Mouse (Mus musculus): ENCODE measurements around the gene Ddx42. TPM values are rescaled to one million over a fixed set of nuclear protein-coding genes. Genes with fewer than 3 reads are reported as not detected.
"Not testable (repeated sequence)": the region's sequence is repeated elsewhere in the genome, so short reads cannot be mapped to it uniquely, and the experiment has no call there.

The Ddx42 gene
- total and polyA plus RNA-seq, 2 experiments from 2014 or later, result 39.7 to 64.8 TPM

DNA sequence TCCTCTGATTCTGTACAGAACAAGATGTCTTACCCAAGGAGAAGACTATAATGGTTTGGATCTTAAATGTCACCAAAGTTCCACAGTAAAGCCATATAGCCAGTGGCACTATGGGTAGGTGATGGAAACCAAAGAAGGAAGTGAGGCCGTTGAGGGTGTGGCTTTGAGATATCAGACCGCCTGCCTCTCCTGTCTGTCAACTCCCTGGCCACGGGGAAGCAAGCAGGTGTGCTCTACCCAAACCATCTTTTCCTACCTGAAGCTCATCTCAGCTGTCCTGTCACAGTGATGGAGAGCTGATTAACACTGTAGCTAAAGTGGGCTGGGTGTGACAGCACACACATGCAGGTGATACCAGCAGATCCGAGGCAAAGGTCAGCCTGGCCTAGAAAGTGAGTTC lies 18.4 kb upstream of the Ddx42 start:
- no peak overlapping the region for H3K4me2 ChIP-seq (ENCODE audit: low read depth, low read length, poor library complexity, severe bottlenecking)
- no peak overlapping the region for H3K27ac ChIP-seq (ENCODE audit: low read depth, low read length)
- H3K9ac ChIP-seq (replicated peaks; ENCODE audit: low read length, poor library complexity, severe bottlenecking), result no peak overlapping the region
- H3K27me3 ChIP-seq (ENCODE audit: insufficient read depth, low read length), result no peaks in the 10 kb centered on the region
- H3K36me3 ChIP-seq (ENCODE audit: insufficient read depth, low read length), result peaks cover 31% of the 10 kb centered on the region
- no peaks in the 10 kb centered on the region for H3K4me1 ChIP-seq (ENCODE audit: insufficient read depth, low read length)
- no peak for ATAC-seq (ENCODE audit: low FRiP score)
- no peak overlapping the region for H3K4me3 ChIP-seq (ENCODE audit: low read depth, low read length)
- no peak for TF ChIP-seq CTCF (IDR thresholded peaks at IDR 0.05)
- DNase-seq (ENCODE audit: low spot score), result no peak
- no peaks in the 10 kb centered on the region for H3K9me3 ChIP-seq (ENCODE audit: low read length)
- WGBS, result 91% methylated on average over 4 of the region's 4 CpGs

DNA sequence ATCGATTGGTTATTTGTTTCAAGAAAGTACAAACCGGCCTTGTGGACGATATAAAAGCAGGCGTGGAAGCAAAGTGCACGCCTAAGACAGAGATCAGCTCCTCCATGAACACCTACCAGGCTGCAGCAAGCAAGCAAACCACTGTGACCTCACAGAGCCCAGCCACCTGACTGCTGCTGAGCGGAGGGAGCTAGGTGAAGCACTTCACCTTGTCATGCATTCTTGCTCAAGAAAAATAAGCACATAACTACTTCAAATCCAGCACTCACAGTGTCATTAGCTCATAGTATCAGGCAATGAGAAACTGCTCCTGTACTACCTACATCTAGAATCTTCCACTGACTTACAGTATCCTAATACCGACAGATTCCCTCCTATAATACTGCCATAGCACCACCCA lies 16.7 kb upstream of the Ddx42 start:
- H3K4me2 ChIP-seq (ENCODE audit: low read depth, low read length, poor library complexity, severe bottlenecking); H3K9ac ChIP-seq (replicated peaks; ENCODE audit: low read length, poor library complexity, severe bottlenecking); DNase-seq (ENCODE audit: low spot score); H3K27ac ChIP-seq (ENCODE audit: low read depth, low read length); H3K4me1 ChIP-seq (ENCODE audit: insufficient read depth, low read length); H3K9me3 ChIP-seq (ENCODE audit: low read length); ATAC-seq (ENCODE audit: low FRiP score); H3K27me3 ChIP-seq (ENCODE audit: insufficient read depth, low read length); H3K4me3 ChIP-seq (ENCODE audit: low read depth, low read length): not testable (repeated sequence)
- H3K36me3 ChIP-seq (ENCODE audit: insufficient read depth, low read length), result peaks cover 41% of the 10 kb centered on the region
- WGBS, result 93% methylated on average over 7 of the region's 7 CpGs

GRCm38 (mm10) chr11:106200756-106201155 lies 16.0 kb upstream of the Ddx42 start:
- no peaks in the 10 kb centered on the region for H3K27me3 ChIP-seq (ENCODE audit: insufficient read depth, low read length)
- H3K36me3 ChIP-seq (ENCODE audit: insufficient read depth, low read length), result peaks cover 48% of the 10 kb centered on the region
- no peak overlapping the region for H3K4me2 ChIP-seq (ENCODE audit: low read depth, low read length, poor library complexity, severe bottlenecking)
- no peaks in the 10 kb centered on the region for H3K9me3 ChIP-seq (ENCODE audit: low read length)
- TF ChIP-seq CTCF (IDR thresholded peaks at IDR 0.05), result no peak
- no peak overlapping the region for H3K27ac ChIP-seq (ENCODE audit: low read depth, low read length)
- ATAC-seq (ENCODE audit: low FRiP score) (no peak), DNase-seq (ENCODE audit: low spot score) (no peak)
- H3K4me3 ChIP-seq (ENCODE audit: low read depth, low read length), result no peak overlapping the region
- H3K4me1 ChIP-seq (ENCODE audit: insufficient read depth, low read length), result no peaks in the 10 kb centered on the region
- H3K9ac ChIP-seq (replicated peaks; ENCODE audit: low read length, poor library complexity, severe bottlenecking), result no peak overlapping the region
- whole genome bisulfite sequencing, result 77% methylated on average over 6 of the region's 6 CpGs

GRCm38 (mm10) chr11:106201337-106202122 lies 15.2 kb upstream of the Ddx42 start:
- TF ChIP-seq CTCF (IDR thresholded peaks at IDR 0.05), result no peak
- H3K27ac ChIP-seq (ENCODE audit: low read depth, low read length), result no peak overlapping the region
- DNase-seq (ENCODE audit: low spot score), result no peak
- no peaks in the 10 kb centered on the region for H3K9me3 ChIP-seq (ENCODE audit: low read length)
- H3K27me3 ChIP-seq (ENCODE audit: insufficient read depth, low read length), result no peaks in the 10 kb centered on the region
- no peak overlapping the region for H3K9ac ChIP-seq (replicated peaks; ENCODE audit: low read length, poor library complexity, severe bottlenecking)
- H3K4me1 ChIP-seq (ENCODE audit: insufficient read depth, low read length), result no peaks in the 10 kb centered on the region
- WGBS, result 96% methylated on average over 19 of the region's 19 CpGs
- no peak for ATAC-seq (ENCODE audit: low FRiP score)
- no peak overlapping the region for H3K4me2 ChIP-seq (ENCODE audit: low read depth, low read length, poor library complexity, severe bottlenecking)
- peaks cover 50% of the 10 kb centered on the region for H3K36me3 ChIP-seq (ENCODE audit: insufficient read depth, low read length)
- H3K4me3 ChIP-seq (ENCODE audit: low read depth, low read length), result no peak overlapping the region

DNA sequence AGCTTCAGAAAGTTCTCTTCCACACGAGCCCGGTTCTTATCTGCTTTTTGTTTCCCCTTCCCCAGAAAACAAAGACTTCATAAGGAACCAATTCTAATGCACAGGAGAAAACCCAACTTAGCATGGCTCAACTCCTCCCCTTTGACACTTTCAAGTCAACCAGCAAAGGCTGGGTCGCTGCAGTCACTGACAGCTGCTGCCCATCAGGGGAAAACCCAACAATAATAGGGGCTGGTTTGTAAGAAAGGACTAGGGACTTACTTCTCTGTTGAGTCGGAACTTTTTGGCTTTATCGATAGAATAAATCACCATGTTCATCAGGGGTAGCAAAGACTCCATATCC lies 14.6 kb upstream of the Ddx42 start, which contains the start of gene Strada:
Gene Strada, minus strand, starts transcription at position 46 of the 343 bp plus-strand sequence.
- 91% methylated on average over 5 of the region's 5 CpGs for WGBS
- H3K4me1 ChIP-seq (ENCODE audit: insufficient read depth, low read length), result no peaks in the 10 kb centered on the region
- H3K27me3 ChIP-seq (ENCODE audit: insufficient read depth, low read length), result no peaks in the 10 kb centered on the region
- no peak for TF ChIP-seq CTCF (IDR thresholded peaks at IDR 0.05)
- no peak for ATAC-seq (ENCODE audit: low FRiP score)
- no peak within 1 kb of the TSS for H3K4me2 ChIP-seq (ENCODE audit: low read depth, low read length, poor library complexity, severe bottlenecking)
- H3K9me3 ChIP-seq (ENCODE audit: low read length), result no peaks in the 10 kb centered on the region
- peaks cover 55% of the 10 kb centered on the region for H3K36me3 ChIP-seq (ENCODE audit: insufficient read depth, low read length)
- DNase-seq (ENCODE audit: low spot score), result no peak
- no peak within 1 kb of the TSS for H3K4me3 ChIP-seq (ENCODE audit: low read depth, low read length)
- H3K9ac ChIP-seq (replicated peaks; ENCODE audit: low read length, poor library complexity, severe bottlenecking), result no peak within 1 kb of the TSS
- H3K27ac ChIP-seq (ENCODE audit: low read depth, low read length), result no peak within 1 kb of the TSS

DNA sequence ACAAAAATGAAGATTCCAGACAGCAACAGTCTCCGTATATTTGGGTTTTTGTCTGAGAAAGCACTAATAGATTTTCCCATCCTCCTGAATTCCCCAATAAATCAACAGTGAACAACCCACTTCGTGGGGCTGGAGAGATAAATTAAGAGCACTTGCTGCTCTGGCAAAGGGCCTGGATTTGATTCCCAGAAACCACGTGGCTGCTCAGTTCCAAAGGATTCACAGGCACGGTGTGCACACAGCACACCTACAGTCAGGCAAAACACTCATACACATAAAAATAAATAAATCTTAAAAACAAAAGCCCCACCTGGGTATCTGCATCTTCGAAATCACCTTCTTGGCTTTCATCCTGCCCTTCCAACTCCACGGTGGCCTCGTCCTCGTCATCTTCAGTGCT lies 4.0 kb upstream of the Ddx42 start:
- Histone ChIP-seq H3K36me3 (ENCODE audit: insufficient read depth, low read length) (peaks cover 37% of the 10 kb centered on the region), H3K9me3 (ENCODE audit: low read length) (no peaks in the 10 kb centered on the region), H3K27ac (ENCODE audit: low read depth, low read length) (no peak overlapping the region), H3K9ac (replicated peaks; ENCODE audit: low read length, poor library complexity, severe bottlenecking) (no peak overlapping the region), H3K4me1 (ENCODE audit: insufficient read depth, low read length) (peaks cover 9% of the 10 kb centered on the region; the same call in 1 of the 2 replicates), H3K4me2 (ENCODE audit: low read depth, low read length, poor library complexity, severe bottlenecking) (no peak overlapping the region), H3K27me3 (ENCODE audit: insufficient read depth, low read length) (no peaks in the 10 kb centered on the region), H3K4me3 (ENCODE audit: low read depth, low read length) (no peak overlapping the region)
- ATAC-seq (ENCODE audit: low FRiP score) (no peak), DNase-seq (ENCODE audit: low spot score) (no peak)
- WGBS, result 93% methylated on average over 8 of the region's 8 CpGs
- no peak for TF ChIP-seq CTCF (IDR thresholded peaks at IDR 0.05)
